Mouse (Mus musculus) layer of hippocampus, adult 2 months (tissue): ENCODE data around the gene C330007P06Rik. TPM values are rescaled to one million over a fixed set of nuclear protein-coding genes. Genes with fewer than 3 reads are reported as not detected.
A peak's percentile ranks its signal among the peaks of the same experiment; 100 is the strongest.

ENCODE experiments used
- DNase-seq, 2 experiments: peaks; one replicate each; pipeline ENCODE4 v3.0.0; 2022; ENCODE audit warnings: low spot score in 2 of 2
- H3K27ac ChIP-seq: fragments of 200-600 bp; 2 replicates; pipeline ENCODE4 v1.8.1; 2022
- H3K4me3 ChIP-seq: fragments of 200-600 bp; 2 replicates; pipeline ENCODE4 v1.8.1; 2022; ENCODE audit warnings: mild to moderate bottlenecking
- CTCF ChIP-seq: fragments of 200-600 bp; conservative IDR thresholded peaks from 2 replicates; pipeline ENCODE4 v1.8.1; 2022; ENCODE audit warnings: antibody characterized with exemption, mild to moderate bottlenecking, moderate library complexity
- total RNA-seq, 2 experiments: library from RNA; stranded (reverse); gene quantifications; 2 replicates each; pipeline ENCODE4 v1.2.3; 2021

C330007P06Rik gene
- total RNA-seq, 2 experiments from 2014 or later = 40.4 TPM

DNA sequence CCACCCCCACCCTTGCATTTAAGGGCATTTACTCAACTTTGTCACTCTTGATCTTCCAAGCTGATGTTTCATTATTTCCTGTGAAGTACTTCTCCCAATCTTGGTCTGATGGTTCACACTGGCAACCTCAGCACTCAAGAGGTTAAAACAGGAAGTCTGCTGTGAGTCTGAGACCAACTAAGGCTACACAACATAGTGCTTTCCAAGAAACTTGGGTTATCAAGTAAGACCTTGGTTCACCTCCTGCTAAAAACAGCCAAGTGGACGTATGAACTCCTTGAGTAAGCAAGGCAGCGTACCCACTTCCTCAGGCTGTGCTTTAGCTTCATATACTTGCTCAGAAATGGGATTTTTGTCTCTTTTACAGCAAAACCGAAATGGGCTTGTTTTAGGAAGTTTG is 3.5 kb downstream of the C330007P06Rik start:
- no peak for DNase-seq

DNA sequence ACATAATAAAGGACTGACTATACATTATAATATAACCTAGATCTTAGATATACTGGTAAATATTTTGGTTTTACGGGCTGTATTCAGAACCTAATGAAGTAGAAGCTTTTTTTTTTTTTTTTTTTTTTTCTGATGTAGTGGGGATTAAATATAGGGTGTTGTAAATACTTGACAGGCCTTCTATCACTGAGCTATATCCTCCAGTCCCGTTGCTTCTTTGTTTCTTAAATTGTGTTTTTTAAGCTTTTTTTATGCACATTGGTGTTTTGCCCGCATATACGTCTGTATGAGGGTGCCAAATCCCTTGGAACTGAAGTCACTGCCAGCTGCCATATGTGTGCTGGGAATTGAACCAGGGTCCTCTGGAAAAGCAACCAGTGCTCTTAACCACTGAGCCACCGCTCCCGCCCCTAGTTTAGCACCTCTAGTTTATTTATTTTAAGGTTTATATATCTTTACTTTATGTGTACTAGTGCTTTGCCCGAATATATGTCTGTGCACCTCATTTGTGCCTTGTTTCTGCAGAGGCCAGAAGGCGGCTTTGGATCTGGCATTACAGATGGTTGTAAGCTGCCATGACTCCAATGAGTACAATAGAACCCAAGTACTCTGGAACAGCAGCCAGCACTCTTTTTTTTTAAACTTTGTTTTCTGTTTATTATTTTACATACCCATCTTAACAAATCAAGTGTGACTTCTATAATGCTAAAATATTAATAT is 9.1 kb downstream of the C330007P06Rik start:
- Histone ChIP-seq H3K4me3 (peak overlapping the region; percentile 61), H3K27ac (peak overlapping the region; percentile 82)
- no peak for TF ChIP-seq CTCF
- DNase-seq = no peak

More for the DNA sequence above, 3.5 kb downstream of the C330007P06Rik start:
- TF ChIP-seq CTCF = no peak
- H3K4me3 ChIP-seq = no peak overlapping the region
- H3K27ac ChIP-seq = no peak overlapping the region

DNA sequence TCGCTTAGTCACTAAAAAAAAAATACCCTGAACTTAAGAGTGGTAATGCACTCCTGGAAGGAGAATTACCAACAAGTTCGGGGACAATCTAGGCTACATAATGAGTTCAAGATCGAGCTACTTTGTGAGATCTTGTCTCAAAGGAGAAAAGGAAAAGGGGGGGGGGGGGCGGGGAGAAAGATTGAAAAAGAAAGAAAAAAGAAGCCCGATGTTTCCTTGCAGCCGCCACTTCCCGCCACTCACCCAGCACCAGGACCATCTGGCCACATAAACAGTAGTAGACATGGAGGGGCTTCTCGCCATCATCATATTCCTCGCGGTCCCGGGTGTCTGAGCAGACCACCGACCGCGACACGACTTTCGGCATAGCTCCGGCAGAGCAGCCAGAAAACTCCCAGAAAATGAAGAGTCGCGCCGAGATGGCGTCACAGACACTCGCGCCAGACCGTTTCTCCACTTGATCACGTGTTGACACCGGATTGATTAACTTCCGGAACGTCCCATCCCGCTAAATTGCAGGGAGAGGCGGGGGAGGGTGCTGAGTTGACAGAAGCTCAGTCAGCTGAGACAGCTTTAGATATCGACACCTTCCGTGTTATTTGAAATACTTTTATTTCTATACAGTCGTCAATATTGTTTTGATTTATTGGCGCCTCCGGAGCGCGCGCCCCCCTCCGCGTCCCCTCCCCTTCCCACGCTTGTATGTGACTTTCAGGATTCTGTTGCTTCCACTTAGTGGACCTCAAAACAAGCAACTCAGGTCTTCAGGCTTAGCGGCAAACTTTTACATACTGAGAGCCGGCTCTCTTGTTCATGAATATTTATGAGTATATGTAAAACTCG is 9.9 kb downstream of the C330007P06Rik start:
- Histone ChIP-seq H3K4me3 (peak overlapping the region; percentile 61), H3K27ac (peak overlapping the region; percentile 82)
- peak; percentile 73 to 79 for DNase-seq
- TF ChIP-seq CTCF = no peak

DNA sequence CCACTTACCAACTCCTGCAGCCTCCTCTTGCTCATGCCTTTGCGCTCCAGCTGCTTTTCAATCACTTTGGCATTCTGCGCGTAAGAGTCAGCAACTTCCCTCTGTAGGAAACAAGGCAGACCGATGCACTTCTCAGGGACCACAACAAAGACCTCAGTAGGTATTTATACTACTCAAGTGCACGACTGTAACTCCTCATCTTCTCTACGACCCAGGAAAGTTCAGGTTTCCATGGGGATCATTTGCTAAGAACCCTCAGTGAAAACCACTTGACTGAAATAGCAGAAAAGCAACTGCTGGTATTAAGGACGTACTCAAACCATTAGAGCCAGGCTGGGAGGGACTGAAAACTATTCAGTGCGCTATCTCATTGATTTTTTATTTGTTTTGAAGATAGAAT is 21.3 kb downstream of the C330007P06Rik start:
- H3K27ac ChIP-seq = no peak overlapping the region
- no peak overlapping the region for H3K4me3 ChIP-seq
- no peak for TF ChIP-seq CTCF
- DNase-seq = no peak

DNA sequence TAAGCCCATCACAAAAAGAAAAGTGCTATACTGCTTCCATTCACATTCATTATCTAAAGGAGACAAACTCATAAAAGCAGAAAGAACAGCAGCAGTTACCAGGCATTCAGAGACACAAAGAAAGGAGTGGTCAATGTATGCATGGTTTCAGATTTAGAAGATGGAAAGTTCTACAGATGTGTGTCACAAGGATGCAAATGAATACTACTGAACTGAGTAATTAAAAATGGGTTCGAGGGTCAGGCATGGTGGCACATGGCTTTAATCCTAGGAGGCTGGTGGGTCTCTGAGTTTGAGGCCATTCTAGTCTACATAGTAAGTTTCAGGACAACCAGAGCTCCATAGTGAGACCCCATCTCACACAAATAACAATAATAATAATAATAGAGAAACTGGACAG is 26.8 kb downstream of the C330007P06Rik start:
- Histone ChIP-seq H3K27ac (no peak overlapping the region), H3K4me3 (no peak overlapping the region)
- no peak for DNase-seq
- TF ChIP-seq CTCF = no peak

DNA sequence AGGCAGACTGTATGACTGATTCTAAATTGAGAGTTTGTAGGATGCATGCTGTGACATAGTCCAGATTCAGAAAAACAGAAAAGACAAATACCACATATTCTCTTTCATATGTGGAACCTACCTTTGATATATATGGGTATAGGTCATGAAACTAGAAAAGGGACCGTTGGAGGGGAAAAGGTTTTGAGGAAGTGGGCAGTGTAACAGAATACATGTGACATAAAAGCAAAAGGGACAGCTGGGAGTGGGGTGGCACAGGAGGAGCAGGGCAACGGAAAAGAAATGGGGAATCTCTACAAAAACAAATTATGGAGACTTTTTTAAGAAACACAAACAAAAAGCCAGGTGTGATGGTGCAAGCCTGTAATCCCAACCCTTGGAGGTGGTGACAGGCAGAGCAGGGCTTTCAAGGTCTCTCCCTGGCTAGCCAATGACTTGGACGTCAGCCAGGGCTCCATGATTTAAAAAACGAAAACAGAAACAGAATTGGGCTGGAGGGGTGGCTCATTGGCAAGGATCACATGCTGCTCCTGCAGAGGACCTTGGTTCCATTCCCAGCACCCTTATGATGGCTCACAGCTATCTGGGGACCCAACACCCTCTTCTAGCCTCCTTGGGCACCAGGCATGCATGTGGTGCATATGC is 30.4 kb downstream of the C330007P06Rik start:
- no peak for DNase-seq
- TF ChIP-seq CTCF = no peak
- no peak overlapping the region for H3K4me3 ChIP-seq
- H3K27ac ChIP-seq = no peak overlapping the region

DNA sequence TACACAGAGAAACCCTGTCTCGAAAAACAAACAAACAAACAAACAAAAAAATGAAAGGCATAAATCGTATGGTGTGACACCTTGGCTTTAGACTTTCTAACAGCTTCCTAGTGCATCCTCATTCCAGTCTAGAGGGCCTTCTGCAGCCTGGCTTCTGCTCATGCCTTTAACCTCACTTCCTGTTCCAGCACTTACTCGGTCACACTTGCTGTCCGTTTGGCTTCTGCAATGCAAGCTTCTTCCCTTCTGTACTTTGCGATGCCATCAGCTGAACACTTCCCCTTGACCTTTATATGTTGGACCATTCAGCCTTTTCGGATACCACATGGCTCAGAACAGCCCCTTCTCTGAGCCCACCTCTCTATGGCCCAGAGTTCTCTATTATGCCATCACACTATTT is 32.2 kb downstream of the C330007P06Rik start:
- no peak for TF ChIP-seq CTCF
- no peak for DNase-seq

DNA sequence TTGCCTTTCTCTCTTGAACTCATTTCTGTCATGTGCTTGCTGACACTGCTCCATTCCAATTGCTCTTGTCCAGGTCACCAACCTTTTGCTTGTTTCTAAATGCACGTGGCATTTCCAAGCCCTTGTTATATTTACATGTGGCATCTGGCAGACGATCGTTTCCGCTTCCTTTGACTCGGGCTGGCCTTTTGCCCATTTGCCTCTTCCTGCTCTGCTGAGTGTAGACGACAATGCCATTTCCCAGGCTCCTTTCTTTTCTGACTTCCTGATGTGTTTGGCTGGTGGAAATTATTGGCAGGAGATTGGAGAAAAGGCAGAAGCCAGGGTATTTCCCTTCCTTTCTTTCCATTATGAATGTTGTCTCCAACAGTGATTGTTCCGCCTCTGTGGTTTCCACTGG is 34.5 kb downstream of the C330007P06Rik start:
- DNase-seq = no peak
- H3K27ac ChIP-seq = no peak overlapping the region
- H3K4me3 ChIP-seq = no peak overlapping the region
- no peak for TF ChIP-seq CTCF

More for the DNA sequence above, 32.2 kb downstream of the C330007P06Rik start:
- Histone ChIP-seq H3K27ac (no peak overlapping the region), H3K4me3 (no peak overlapping the region)

DNA sequence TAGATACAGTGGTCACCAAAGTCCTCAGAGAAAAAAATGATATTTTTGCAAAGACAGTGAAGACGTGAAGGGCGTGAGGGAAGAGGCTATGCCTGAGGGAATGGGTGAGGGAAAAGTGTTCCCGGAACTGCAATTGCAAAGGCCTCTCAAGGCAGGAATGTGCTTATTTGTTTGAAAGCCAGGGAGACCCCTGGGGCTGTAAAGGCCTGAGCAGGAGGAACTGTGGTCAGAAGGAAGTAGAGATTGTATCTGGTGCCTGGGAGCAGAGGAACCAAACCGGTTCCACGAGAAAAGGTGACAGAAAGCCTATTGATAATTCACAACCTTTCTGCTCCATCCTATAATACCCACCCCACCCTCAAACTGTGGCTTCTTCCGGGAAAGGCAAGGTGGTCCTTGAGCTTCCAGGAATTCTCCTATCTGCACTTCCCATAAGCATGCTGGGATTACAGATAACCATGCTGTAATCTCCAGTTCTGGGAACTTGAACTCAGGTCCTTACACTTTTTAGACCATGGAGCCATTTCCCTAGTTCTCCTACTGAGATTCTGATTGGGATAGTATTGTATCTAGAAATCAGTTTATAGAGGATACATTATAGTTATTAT is 36.7 kb downstream of the C330007P06Rik start:
- no peak for TF ChIP-seq CTCF
- no peak for DNase-seq

DNA sequence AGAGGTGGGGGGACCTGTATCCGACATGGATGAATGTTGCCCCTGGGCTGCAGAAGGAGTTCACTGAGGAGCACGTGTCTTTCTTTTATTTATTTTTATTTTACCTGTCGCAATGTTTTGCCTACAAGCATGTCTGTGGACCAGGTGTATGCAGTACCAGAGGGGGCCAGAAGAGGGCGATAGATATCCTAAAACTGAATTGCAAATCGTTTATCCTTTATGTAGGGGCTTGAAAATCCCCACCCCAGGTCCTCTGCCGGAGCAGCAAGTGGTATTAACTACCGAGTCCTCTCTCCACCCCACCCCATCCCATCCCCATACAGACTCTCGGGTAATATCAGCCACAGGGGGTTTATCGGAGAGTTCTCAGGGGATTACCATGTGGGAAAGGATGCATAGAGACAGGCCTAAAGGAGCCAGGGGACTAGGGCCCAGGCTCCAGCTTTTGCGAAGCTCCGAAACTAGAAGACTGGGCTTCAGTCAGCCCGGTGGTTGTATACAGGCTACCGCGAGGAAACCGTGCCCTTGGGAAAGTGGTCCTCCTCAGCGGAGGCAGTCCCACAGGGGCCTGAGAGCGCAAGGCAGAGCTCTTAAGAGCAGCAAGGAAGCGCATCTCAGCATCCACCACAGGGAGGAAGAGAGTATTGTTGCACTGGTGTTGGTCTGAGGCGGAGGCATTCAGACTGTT is 40.4 kb downstream of the C330007P06Rik start:
- Histone ChIP-seq H3K4me3 (no peak overlapping the region; the same call in 1 of the 2 replicates), H3K27ac (no peak overlapping the region)
- peak; percentile 34 to 74 for DNase-seq
- peak; percentile 84 for TF ChIP-seq CTCF

More for the DNA sequence above, 36.7 kb downstream of the C330007P06Rik start:
- Histone ChIP-seq H3K4me3 (no peak overlapping the region), H3K27ac (no peak overlapping the region)

DNA sequence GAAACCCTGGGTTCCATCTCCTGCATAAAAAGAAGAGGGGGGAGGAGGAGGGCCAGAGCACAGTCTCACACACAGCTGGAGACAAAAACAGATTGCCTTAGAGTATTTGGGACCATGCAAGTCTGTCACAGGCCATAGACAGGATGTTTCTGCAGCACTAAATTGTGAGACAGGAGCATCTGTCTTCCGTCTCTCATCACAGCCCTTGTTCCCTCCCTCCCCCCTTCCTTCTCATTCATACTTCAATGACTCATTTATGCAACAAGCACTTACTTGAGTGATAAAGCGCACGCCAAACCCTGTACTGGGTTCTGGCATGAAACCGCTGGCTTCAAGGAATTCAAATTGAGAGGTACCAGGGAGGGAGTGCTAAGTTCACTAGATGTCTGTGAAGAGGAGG is 42.3 kb downstream of the C330007P06Rik start:
- no peak for TF ChIP-seq CTCF
- no peak overlapping the region for H3K27ac ChIP-seq
- peak in 1 of 2 experiments; percentile 32 for DNase-seq
- H3K4me3 ChIP-seq = no peak overlapping the region

DNA sequence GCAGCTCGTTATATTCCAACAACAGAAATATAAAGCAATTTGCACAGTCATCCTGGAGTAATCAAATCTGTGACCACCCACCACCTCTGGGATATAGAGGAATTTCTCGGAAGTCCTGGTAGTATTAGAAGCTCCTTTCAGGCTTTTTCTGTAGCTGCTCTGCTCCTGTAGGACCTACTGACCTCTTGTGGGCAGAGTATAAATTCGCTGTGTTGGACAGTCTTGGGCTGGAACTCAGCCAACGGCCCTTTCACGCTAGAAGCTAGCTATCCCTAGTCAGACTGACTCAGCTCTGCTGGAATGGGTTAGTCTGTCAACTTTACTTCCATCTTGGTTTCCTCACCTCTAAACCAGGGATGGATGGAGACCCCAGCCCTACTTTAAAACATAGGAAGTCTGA is 43.6 kb downstream of the C330007P06Rik start:
- Histone ChIP-seq H3K27ac (no peak overlapping the region), H3K4me3 (no peak overlapping the region)
- no peak for DNase-seq
- TF ChIP-seq CTCF = peak; percentile 46

DNA sequence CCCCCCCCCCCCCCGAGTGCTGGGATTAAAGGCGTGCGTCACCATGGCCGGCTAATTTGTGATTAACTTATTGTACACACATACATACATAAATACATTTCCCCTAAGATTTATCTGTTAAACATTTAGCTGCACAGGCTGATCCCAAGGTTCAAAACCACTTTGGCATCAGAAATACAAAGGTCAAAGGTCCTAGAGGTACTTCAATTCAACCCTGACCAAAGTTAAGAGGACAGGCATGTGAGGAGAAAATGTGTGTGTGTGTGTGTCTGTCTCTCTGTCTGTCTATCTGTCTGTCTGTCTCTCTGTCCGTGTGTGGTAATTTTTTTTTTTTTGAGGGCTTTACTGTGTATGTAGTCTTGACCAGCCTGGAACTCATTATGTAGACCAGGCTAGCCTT is 47.0 kb downstream of the C330007P06Rik start:
- Histone ChIP-seq H3K4me3 (no peak overlapping the region), H3K27ac (no peak overlapping the region)
- DNase-seq = no peak
- TF ChIP-seq CTCF = no peak
